Mouse (Mus musculus) frontal cortex, postnatal 14 days (tissue): ENCODE data around the gene Dnajc3.

ENCODE experiments used
- DNase-seq, 2 experiments: peaks; one replicate each; pipeline ENCODE4 v3.0.0; 2022; ENCODE audit warnings: low spot score in 2 of 2

Gene Dnajc3

DNA sequence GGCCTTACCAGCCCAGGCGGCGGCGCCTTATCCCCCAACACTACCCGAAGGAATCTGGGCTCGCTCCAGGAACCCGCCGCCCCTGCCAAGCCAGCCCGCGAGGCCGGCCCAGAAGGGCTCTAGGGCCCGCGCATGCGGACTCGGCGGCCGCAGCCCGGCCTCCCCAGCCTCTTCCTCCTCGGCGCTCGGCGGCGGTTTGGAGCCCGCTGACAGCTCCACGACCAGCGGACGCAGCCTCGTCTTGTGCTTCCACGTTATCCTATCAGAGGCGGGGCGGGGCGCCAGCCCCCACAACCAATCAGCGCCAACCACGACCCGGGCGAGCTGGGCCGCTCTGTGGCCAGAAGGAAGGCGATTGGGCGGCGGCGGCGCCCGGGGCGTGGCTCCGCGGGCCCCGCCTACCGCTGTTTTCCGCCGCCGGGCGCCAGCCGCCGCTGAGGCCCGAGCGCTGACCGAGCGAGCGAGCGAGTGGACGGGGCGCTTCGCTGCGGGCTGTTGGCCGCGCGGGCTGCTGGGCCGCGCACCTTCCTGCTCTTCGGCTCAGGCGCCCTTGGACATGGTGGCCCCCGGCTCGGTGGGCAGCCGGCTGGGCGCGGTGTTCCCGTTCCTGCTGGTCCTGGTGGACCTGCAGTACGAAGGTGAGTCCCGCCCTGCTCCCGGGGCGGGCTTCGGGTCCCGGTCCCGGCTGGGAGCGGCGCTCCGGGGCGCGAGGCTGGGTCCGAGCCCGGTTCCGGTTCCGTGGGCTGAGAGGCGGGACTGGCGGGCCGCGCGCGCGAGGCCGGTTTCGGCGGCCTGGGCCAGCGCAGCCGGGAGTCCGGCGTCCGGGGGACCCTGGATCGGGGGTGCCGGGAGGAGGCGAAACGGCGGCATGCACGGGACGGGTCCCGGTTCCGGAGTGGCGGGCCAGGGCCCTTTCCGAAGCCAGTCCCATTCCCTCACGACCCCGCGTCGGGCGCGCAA, at the start of gene Dnajc3:
Gene Dnajc3, plus strand, starts transcription at position 444 of the 960 bp plus-strand sequence.
- DNase-seq: peak; percentile 99

DNA sequence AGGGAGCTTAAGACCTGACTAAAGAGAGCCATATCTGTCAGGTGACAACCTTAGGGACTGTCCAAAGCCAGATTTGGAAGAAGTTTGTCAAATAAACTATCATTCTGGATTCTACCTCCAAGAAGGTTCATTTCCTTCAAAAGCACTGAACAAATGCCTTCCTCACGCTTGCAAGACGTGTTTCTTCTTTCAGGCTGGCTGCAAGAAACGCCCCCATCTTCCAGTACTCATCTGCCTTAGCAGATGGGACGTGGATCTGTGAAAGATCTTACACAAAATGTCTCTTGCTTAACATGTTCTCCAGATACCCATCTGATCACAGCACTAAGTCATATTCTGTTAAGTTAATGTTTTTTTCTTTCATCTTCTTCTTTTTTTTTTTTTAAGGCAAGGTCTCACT, 47.7 kb upstream of the Dnajc3 start:
- peak; percentile 24 to 44 for DNase-seq

DNA sequence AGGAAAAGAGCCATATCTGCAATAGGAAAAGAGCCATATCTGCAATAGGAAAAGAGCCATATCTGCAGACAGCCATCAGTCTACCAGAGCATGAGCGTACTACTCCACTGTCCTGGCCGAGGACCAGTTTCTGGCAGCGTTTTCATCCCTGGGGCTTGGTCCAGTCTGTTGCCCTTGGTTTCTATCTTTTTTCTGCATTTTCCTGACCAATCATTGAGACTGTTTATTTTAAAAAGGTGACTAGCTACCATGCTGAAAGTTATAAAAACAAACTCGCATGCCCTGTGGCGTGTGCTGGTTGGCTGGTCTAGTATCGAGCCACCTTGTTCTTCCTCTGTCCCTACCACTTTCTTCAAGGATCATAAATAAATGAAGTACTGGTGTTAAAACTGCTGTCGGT, 42.5 kb upstream of the Dnajc3 start:
- DNase-seq: no peak

DNA sequence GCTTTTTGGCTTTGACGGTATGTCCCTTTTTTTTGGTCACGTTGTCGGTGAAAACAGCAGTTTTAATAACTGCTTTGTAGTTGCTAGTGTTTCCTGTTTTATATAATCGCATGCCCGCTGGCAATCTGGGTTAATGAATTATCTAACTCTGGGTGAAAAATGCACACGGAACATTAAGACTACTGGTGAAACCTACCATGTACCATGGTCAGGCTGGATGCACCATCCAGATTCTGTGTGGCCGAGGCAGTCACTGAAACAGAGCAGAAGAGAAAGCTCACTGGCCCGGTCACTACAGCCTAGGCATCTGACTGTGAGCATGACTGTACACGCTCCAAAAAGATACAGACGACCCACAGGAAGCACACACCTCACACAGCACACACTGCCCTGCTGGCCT, 42.1 kb upstream of the Dnajc3 start:
- no peak for DNase-seq

DNA sequence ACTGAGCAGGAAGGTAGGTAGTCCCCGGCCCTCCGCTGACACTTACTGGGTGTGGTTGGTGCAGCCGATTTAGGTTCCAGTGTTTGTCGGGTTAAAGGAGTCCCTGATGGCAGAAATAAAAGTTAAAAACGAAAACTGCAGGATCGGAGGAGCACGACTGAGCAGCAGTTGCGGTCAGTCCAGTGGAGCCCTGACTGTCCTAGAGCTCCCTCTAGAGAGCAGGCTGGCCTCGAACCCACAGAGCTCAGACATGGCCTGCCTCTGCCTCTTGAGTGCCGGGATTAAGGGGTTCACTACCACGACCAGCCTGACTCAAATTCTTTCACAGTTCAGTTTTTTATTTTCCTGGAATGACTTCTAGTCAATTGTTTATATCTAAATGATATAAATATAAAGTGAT, 37.8 kb upstream of the Dnajc3 start:
- DNase-seq: no peak

DNA sequence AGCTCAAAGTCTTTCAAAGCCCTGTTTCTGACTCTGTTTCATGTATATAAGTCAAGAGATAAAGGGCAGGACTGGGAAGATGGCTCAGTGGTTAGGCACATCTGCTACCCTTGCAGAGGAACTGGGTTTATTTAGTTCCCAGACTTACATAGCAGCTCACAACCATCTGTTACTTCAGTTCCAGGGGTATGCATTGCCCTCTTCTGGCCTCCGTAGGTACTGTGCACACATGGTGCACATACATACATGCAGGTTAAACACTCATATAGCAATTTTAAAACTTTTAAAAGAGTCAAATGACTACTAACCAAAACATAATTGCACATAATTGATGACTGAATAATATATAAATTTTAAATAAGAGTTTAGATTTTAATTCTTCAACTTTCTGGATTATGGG, 36.9 kb upstream of the Dnajc3 start:
- no peak for DNase-seq

DNA sequence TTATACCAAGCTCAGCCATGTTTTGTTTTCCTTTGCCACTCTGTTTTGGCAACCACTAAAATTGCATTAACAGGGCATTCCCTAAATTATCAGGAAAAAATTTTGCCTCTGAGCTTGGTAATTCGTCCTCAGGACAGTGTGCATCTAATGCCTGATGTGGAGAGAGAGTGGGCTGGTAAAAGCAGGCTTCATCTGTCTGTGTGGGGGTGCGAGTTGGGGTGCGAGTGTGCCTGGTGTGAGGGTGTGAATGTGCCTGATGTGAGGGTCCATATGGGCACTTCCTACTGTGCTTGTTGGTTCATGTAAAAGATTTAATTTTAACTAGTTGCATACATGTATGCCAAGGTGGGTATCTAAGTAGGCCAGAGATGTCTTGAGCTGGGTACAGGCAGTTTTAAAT, 34.4 kb upstream of the Dnajc3 start:
- no peak for DNase-seq

DNA sequence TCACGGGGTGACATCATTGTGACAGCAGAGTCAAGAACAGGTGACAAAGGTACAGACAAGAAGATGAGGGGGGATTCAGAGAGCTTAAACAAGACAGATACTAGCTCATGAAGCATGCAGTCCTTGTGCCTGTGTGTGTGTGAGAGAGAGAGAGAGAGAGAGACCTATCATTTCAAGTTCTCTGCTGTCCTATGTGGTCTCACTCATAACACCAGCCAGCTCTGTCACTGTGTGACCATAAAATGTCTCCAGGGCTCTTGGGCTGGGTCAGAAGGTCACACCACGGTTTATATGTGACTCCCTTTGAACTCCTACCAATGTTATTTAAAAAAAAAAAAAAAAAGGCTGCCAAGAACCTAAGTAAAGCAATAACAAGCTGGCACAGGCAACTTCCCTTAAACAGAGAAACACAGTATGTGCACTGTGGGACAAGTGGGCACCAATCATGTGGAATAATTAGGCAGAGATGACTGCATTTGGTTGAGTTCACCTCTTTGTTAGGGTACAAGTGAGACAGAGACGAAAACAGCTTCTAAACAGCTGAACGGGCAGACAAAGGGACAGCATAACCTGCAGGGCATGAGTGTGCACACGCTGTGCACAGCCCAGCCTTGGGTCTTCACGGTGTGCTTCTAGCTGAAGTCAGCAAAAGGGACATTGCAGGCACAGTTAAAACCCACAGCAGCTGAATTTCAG, 33.8 kb upstream of the Dnajc3 start:
- no peak for DNase-seq

DNA sequence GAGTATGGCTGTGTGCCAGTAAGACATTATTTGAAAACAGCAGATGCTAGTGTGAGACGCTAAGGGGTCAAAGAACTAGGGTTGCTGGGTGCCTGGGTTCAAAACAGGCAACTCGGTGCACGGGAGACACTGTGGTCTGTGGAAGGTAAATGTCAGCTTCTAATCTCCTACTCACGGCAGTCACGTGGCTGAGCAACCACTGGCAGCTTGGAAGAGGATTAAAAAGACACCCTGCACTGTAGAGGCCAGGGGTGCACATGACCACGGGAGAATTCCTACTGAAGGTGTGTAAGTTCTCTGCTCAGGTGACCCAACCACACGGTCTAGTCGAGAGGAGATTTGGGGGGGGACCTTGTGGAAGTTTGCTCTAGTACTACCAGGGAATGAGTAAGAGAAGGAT, 30.2 kb upstream of the Dnajc3 start:
- no peak for DNase-seq

DNA sequence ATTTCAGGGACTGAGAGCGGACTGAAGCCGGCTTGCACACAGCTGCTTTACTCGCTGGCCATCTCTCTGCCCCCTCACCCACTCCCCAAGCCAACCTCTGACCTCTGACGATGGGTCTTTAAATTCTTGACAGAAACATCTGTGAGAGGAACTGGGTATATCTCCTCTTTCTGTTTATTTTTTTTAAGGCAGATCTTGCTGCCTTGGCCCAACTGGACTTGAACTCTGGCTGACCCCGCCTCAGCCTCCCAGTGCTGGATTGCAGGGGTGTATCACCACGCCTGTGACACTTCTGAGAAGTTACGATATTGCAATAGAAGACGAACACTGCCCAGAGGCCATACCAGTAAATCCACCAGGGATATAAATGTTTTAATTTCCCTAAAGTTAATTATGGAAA, 27.9 kb upstream of the Dnajc3 start:
- DNase-seq: no peak

DNA sequence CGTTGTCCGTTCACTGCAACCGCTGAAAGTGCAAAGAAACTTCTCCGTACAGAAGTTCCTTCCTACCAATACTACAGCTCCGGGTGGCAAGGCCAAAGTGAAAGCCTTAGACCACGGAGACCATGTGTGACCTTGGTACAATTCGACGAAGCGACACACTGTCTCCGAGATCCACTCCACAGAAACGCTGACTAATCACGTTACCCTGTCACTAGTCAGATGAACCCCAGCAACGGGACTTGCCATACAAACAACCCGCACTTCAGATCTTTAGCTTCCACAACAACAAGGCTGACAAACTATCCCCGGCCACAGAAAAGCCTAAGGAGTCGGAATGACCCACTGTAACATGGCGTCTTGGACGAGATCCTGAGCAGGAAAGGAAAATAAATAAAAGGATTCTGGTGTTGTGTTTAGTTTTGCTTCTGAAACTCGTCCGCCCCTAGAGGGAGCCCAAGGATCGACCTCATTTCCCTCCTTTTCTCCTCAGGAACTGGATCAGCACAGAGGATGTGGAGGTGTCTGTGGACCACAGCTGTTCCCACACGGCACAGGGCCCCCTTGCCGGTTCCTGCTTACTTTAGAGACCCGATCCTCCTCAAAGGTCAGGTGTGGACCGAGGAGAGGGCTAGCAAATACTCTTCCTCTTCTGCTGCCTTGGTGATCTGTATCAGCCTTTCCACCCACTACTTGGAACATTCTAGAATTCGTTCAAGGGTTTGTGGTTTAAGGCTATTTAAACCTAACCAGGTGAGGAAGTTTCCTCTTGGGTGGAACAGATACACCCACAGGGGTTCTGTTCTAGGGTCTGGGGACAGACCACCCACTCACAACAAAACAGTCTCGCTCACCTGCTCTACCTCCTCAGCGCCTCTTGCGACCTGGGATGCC, 27.2 kb upstream of the Dnajc3 start:
- peak; percentile 38 to 73 for DNase-seq

DNA sequence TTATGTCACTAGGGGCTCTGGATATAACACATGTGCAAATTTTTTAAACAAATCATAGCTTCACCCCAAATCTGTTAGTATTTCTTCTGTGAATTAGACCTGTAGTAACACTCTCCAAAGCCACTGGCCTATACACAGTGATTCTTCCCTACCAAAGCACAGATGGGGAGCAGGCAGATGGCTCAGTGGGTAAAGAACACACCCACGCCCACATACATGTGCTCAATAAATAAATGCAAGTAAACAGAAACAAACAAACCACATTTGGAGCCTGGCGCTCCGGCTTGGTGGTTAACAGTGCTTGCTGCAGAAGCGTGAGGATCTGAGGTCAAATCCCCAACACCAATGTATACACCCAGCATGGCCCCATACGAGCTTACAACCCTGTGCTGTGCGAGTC, 26.3 kb upstream of the Dnajc3 start:
- no peak for DNase-seq

DNA sequence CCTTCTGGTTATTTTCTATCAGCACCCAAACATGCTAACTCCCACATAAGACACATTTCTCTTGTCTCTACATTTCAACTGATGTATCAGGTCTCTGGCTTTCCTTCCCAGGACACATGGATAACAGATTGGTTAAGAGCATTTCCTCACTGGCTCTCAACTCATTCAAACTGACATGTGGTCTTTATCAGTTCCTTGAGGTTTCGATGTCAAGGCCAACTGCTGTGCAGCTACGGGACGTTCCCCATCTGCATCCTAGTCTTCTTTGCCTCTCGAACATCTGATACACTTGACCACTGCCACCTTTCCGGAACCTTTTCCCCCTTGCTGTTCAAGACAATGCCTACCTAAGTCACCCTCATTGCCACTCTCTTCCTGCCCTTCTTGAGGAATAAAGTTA, 24.1 kb upstream of the Dnajc3 start:
- DNase-seq: no peak

DNA sequence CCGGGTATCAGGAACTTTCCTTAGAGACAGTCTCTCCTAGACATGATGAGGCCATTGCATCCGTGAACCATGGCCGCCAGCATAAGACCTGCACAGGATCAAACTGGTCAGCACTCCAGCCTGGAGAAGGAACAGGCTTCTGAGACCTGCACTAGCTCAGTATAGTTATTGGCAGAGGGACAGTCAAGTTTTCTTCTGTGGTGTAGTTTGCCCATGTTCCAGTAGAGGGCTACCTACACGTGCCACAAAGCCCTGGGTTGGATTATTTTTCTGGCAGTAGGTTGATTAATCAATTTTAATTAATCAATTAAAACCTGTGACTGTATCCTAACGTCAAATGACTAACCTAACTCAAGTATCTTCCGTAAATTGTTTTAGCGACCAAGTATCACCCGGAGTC, 18.8 kb upstream of the Dnajc3 start:
- no peak for DNase-seq

DNA sequence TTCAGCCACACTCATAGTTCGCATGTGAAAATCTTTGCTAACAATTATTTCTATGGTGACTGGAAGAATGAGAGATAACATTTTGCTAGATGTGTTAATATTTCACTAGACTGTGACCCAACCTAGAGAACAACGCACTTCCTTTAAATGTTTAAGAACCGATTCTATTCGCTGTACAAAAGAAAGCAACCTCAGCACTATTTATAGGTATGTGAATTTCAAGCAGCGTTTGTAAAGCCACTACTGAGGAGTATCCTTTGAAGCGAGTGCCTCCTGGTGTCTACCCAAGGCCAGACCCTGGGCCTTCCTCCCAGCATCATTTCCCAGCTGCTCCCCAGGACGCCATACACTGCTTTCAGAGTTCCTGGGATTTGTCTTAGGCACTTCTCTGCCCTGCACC, 17.1 kb upstream of the Dnajc3 start:
- DNase-seq: no peak

DNA sequence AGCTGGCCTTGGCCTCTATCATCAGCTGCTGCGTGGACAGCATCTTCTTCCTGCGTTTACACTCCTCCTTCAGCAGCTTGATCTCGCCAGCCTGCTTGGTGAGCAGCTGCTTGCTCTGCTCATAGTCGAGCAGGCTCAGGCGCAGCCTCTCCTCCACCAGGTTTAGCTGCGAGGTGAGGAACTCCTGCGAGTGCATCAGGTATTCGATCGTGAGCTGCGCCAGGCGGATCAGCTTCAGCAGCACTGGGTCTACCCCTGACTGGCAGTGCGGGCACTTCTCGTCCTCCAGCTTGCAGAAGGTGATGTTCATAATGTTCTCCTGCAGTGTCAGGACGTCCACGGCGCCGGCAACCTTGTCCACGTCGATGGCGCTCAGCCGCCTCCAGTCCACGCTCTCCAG, 15.5 kb upstream of the Dnajc3 start:
- DNase-seq: no peak

DNA sequence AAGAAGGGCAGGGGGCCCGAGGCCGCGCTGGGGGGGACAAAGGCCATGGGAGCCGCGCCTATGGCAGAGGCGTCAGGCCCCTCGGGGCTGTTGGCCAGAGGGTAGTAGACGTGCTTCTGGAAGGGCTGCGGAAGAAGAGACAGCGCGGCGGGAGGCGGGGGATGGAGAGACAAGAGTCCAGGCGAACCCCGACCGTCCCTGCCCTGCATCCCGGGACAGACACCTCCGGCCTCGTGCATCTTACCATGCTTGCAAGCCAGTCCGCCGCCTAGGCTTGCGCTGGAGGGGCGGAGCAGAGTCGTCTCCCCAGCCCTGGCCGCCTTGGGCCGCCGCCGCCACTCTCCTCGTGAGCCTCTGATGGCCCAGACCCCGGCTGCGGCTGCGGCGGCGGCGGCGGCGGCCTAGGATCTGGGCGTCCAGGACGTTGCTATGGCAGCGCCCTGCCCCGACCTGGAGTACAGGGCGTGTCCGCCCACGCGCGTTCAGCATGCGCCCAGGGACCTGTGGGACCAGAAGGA, 15.1 kb upstream of the Dnajc3 start:
- DNase-seq: no peak

DNA sequence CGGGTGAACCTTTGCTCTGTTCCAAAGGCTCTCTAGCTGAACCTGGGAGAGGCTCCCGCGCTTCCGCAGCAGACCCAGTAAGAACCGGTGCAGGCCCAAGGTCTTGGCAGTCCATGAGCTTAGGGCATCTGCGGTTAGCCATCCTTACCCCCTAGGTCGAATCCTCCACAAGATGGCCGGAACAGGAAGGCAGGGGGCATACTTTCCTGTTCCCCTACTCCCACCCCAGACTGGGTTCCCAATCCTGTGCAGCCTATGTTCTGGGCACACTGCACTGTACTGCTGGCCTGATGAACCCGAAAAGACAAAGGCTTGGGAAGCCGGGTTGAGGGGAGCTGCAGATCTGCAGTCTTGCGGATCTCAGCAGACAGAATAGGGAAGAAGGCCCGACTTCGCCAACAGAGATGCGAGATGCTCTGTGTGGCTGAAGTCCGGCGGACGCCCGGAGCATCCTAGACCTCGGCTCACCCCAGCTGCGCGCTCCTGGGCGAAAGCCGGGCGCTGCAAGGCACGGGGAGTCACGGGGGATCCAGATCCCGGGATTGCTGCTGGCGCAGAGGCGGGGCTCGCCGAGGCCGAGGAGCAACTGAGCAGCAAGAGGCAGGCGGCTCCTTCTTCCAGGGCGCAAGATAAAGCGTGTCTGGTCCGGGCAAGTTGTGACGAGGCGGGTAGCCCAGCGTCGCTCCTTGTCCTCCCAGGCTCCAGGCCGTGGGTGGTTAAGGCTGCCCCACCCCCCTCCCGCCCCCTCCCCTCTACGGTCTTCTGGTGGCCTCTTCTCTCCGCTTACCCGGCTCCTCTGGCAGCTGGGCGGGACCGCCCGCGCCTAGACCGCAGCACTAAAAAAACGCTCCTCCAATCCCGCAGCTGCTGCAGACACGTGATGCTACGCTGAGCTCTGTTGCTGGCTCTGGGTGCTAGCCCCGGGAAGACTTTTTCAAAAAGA, 12.8 kb upstream of the Dnajc3 start, which contains the start of gene Dzip1:
Gene Dzip1, minus strand, starts transcription at position 788 of the 943 bp plus-strand sequence.
- DNase-seq: peak; percentile 67 to 74

DNA sequence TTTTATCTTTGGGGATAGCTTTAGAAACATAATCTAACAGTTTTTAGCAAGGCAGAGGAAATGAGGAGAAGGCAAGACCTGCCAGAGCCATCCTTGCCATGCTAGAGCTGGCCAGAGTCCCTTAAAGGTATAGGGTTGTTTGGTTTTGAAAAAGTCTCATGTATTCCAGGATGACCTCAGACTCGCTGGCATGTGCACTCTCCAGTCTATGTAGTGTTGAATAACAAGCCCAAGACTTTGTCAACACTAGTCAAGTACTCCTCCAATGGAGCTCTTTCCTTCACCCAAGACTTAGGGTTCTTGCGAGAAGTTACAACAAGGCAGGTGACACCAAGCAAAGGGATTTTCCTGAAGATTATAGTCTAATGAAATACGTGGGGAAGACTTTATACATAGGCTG, 9.2 kb upstream of the Dnajc3 start:
- no peak for DNase-seq

DNA sequence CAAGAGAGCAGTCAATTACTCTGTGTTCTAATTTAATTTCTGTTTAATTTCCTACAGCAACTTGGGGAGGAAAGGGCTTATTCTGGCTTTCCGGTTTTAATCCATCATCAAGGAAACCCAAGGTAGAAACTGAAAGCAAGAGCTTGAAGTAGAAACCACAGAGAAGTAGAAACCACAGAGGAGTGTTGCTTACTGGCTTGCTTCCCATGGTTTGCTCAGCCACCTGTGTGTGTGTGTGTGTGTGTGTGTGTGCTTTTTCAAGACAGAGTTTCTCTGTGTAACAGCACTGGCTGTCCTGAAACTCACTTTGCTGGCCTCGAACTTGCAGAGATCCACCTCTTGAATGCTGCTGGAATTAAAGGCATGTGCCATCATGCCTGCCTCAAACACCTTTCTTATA, 8.0 kb upstream of the Dnajc3 start:
- no peak for DNase-seq

DNA sequence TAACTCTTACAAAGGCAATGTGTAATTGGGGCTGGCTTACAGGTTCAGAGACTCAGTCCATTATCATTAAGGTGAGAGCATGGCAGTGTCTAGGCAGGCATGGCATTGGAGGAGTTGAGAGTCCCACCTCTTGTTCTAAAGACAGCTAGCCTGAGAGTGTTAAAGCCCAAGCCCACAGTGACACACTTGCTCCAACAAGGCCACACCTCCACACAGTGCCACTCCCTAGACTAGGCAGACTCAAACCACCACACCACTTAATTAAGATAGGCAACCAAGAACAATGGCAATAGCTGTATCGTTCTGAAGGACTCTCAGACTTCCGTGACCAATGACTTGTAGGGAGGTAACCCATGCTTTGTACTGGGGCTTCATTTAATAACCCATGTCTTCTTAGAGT, 7.0 kb upstream of the Dnajc3 start:
- no peak for DNase-seq
